Mouse (Mus musculus): Measurements from ENCODE around the gene Nepn.
"Not testable (repeated sequence)": the region's sequence is repeated elsewhere in the genome, so short reads cannot be mapped to it uniquely, and the experiment has no call there.

Gene Nepn

DNA sequence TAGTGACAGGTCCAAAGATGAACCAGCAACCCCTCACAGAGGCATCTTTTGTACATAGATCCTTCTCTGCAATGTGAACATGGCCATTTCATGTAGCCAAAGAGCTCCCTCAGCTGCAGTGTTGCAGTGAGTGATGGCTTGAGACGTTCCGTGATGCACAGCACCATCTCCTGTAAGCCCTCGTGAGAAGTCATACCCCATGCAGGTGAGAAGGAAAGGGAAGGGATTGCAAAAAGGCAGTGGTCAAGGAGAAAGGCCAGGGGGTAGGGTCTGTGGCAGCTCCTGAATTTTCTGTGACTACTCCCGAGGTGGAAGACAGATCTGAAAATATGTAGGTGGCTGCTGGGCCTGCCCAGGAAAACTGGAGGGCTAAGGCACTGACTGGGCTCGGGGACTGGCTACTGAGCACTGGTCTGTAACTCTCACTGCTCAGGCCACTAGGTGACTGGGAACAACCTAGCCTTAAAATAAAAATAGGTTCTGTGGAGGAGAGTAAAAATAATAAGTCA lies at the start of gene Nepn:
Gene Nepn, plus strand, starts transcription at position 51 of the 509 bp plus-strand sequence.
- no peak for DNase-seq (ENCODE audit: low spot score in 2 of 2)

- DNase-seq (ENCODE audit: low spot score in 2 of 2), result not testable (repeated sequence)
Observed at GRCm38 (mm10) chr10:52343324-52343723, 45.4 kb upstream of the Nepn start.

- no peak for DNase-seq (ENCODE audit: low spot score in 2 of 2)
Observed at GRCm38 (mm10) chr10:52353184-52353583, 35.6 kb upstream of the Nepn start.

DNA sequence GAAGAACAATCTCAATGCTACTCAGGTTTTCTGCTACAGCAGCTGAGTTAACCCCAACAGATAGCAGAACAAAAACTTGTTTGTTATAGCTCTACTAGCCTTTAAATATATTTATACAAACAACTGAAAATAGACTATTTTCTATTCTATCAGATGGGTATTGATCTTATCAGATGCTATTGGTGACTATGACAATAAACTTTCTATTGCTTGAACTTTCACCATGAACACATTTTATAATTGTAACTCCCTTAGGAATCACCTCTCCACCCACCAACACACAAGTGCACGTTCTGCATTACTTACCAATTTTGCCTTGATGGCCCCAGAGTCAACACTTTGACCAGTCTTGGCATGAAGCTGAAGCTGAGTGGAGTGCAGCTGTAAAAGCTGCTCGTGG lies 30.3 kb upstream of the Nepn start, which contains the start of gene Gm26741:
Gene Gm26741, plus strand, starts transcription at position 301 of the 400 bp plus-strand sequence.
- no peak for DNase-seq (ENCODE audit: low spot score in 2 of 2)

DNA sequence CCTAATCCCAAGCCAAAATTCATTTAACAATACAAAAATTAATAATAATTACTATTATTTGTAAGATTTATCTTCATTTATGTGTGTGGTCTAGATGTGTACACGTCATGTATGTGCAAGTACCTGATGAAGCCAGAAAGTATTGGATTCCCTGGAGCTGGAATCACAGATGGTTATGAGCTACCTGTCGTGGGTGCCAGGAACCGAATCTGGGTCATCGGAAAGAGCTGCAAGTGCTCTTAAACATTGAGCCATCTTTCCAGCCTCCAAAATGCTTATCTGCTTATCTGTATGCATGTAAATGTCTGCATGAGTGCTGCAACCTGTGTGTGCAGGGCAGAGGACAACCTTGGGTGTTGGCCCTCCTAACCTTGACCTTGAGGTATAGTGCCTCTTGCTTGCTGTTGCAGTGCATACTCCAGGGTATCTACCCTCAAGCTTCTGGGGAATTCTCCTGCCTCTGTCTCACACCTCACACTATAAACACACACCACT lies 28.5 kb upstream of the Nepn start:
- DNase-seq (ENCODE audit: low spot score in 2 of 2), result no peak

DNA sequence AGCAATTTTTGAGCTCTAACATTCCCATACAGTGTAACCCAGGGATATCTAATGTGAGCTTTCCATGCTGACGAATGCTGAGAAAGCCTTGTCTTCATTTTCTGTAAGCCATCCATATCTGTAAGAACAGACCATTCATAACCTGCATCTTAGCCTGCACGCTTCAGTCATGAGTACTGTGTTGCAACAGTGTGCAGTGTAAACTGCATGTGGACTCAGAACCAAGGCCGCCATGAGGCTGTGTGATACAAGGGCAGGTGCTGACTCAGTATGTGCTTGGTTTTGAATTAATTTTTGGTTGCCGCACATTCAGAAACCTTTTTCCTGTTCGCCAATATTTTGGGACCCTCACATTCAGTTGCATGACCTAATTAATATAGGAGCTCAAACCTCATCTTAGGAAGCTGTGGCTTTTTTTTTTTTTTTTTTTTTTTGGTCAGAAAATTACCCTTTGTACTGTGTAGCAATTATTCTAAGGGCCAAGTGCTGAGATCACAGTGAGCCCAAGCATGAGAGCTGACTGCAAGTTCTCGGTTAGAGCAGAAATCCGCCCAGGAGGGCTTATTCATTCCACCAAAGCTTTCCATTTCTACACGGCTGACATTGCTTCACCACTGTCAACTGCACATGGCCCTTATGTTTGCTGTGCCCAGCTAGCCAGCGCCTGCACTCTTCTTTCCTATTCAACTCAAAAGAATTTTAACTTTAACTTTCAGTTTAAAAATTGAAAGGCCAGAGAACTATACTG lies 27.7 kb upstream of the Nepn start:
- DNase-seq (ENCODE audit: low spot score in 2 of 2), result no peak

GRCm38 (mm10) chr10:52368376-52368775 lies 20.4 kb upstream of the Nepn start:
- DNase-seq (ENCODE audit: low spot score in 2 of 2), result no peak

DNA sequence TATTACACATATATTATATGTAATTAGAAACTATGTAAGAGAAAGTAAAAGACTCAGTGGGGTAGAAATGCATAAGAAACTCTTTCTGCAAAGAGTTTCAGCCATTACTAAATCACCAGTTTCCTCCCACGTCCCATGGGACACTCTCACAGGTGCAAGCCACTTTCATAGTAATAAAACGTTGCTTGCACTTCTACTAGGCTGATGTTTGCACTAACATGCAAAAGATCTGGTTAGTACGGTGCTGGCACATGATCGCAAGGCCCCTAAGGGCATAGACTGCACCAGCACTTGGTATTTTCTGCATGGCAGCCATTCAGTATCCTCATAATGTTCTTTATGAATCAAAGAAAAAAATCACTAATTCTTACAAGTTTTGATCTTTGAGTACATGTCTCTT lies 14.9 kb upstream of the Nepn start:
- no peak for DNase-seq (ENCODE audit: low spot score in 2 of 2)

DNA sequence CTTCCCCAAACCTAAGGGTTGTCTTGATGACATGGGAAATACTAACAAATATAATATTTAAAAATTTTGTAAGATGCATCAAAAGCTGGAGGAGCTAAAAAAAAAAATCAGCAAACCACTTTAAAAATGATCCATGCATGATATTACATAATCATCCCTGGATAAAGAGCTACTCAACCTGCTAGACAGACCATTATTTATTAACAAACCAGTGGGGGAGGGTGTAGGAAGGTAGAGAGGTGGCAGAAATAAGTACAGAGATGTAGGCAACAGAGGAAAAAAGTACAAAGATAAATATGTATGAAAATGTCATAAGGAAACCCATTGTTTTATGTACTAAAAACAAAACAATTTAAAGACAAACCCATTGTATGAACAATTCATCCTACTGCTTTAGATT lies 14.1 kb upstream of the Nepn start:
- no peak for DNase-seq (ENCODE audit: low spot score in 2 of 2)

DNA sequence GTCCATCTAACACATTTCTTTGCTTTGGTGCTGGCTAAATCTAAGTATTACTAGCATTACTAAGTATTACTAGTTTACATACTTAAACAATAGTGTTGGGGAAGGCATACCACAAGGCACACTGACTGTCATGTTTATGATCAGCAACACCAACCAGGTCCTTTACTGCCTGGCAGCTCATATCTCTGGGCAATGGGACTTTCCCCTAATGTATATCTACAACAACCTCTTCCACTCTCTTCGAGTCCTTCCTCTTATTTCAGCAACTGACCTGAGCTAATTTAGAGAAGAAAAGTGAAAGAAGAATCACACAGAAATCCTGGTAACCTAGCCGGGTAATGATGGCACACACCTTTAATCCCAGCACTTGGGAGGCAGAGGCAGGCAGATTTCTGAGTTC lies 12.3 kb upstream of the Nepn start:
- no peak for DNase-seq (ENCODE audit: low spot score in 2 of 2)

- no peak for DNase-seq (ENCODE audit: low spot score in 2 of 2)
Observed at GRCm38 (mm10) chr10:52377813-52378212, 11.0 kb upstream of the Nepn start.

DNA sequence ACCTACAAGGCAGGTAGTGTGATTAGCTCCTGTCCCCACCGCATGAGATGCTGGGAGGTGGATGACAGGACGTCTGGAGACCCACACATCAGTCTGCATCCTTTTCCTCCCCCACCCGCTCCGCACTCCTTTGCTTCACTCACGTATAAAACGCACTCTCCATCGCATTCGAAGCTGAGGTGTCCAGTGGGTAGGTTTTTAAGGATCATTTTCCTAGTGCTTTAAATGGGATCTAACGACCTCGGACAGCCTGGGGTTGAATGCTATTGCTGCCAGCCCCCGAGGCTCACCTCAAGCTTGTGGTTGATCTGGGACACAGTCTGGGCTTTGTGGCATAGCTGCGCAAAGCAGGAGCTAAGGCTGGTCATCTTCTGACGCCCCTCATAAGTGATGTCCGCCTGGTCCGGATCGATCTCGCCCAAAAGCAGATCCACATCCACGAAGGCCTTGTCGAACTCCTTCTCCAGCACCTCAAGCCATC lies 7.4 kb upstream of the Nepn start:
- no peak for DNase-seq (ENCODE audit: low spot score in 2 of 2)

DNA sequence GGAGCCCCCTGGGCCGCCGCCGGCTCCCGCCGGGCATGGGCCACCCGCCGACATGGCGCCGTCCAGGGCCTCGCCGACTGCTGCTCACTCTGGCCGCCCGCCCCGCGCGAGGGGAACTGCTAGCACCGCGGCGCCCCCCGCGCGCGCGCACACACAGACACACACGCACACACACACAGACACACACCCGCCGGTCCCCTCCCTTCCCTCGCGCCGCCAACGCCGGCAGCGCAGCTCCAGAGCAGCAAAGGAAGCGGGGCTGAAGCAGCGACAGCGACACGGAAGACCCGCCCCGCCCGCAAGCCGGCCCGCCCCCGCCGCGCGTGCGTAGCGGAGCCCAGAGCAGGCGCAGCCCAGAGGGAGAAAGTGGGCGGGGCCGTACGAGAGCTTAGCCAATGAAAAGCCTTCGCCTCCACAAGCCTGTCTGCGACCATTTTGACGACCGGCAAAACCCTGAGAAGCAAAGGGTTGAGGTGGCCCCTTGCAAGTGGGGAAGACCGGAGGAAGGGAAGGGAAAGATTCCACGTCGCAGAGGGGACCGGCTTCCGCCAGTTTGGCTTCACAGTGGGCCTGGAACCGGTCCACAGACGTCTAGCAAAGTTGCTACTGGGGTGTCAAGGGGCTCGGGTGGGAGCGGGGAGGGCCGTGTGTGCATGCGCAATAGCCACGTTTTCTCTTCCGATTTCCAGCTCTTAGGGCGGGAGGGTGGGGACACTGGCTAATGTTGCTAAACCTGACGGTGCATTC lies 6.8 kb upstream of the Nepn start, which contains the start of gene Gopc:
Gene Gopc, minus strand, starts transcription at position 280 of the 747 bp plus-strand sequence.
- peak; percentile 95 to 96 for DNase-seq (ENCODE audit: low spot score in 2 of 2)

DNA sequence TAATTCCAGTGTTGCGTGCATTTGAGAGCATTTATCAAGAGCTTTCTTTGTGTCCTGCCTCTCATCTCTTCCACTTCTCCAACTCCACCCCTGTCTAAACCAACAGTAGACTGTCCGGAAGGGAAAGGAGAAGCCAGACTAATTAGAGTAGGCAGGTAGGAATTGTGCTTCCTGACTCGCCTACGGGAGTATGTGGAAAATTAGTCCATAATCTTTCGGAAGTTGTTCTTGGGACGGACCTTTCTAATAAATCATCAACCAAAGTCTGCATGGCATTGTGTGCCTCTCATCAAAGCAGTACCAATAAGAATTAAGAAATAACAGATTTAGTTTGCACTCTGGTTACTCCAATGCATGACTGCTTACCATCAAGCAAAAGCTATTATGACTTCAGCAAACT lies 5.8 kb upstream of the Nepn start:
- no peak for DNase-seq (ENCODE audit: low spot score in 2 of 2)

DNA sequence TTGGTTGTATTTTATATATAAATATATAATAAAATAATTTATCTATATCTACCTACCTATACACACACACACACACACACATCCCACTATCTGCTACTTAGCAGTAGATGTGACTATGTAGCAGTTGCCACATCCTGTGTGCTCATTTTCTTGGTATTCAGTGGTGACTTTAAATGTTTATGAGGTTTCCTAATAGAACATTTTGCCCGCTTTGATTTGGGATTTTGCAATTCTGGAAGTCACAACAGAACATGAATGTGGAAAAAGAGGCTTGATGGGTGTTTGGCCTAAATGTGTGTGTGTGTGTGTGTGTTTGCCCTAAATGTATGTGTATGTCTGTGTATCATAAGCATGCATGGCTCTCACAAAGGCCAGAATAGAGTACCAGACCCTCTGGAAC lies 5.2 kb upstream of the Nepn start:
- DNase-seq (ENCODE audit: low spot score in 2 of 2), result no peak

- peak; percentile 23 to 36 for DNase-seq (ENCODE audit: low spot score in 2 of 2)
Observed at GRCm38 (mm10) chr10:52384823-52385610, 3.8 kb upstream of the Nepn start.

DNA sequence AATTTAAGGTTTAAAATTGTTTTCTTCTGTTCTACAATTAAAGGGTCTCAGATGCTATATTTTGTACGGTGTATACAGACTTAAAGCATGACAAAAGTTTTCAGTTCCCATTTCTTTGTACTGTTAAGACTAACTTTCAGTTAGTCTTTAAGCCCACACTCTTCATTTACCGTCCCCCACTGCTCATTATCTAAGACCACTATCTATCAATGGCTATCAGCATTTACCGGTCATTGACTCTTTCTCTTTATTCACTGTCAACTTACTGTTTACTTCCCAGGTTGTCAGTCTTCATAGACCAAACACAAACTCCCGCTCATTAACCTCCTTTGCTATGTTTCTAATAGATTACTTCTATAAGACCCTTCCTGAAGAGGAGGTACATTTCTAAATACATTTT lies 1.6 kb upstream of the Nepn start:
- no peak for DNase-seq (ENCODE audit: low spot score in 2 of 2)

DNA sequence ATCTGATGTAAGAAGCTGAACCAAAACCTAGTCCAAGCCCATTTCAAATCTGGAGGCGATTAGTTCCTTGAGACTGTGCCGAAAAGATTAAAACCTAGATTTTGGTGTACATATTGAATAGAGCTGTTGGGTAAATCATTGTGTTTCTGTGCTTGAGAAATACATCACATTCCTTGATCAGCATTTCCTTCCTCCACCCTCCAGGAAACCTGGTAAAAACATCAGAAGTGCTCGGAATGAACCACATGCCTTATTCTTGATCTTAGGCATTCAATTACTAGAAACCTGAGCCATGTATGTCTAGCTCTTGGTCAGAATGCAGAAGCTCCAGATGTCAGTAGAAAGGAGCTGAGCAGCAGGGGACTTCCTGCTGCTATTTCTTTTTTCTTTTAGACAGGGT lies 666 bp downstream of the Nepn start:
- no peak for DNase-seq (ENCODE audit: low spot score in 2 of 2)

DNA sequence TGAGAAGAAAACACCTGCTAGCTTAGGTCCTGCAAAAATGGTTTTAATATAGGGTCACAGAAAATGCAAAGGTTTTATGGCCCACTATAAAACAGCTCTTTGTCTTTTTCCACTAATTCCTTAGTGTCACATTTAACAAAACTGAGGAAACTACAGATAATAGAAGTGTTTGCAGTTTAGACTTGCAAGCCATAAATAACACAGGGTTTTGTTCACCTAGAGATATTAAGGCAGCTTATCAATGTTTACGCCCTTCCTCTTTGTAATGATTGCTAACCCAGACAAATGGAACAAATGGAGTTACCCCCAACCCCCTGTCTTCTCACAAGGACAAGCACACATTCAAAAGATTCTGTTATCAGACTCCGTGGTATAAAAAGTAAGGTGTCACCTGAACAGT lies 2.4 kb downstream of the Nepn start:
- no peak for DNase-seq (ENCODE audit: low spot score in 2 of 2)

- DNase-seq (ENCODE audit: low spot score in 2 of 2), result no peak
Observed at GRCm38 (mm10) chr10:52396647-52397046, 7.9 kb downstream of the Nepn start.

- DNase-seq (ENCODE audit: low spot score in 2 of 2), result no peak
Observed at GRCm38 (mm10) chr10:52398715-52399114, 9.9 kb downstream of the Nepn start.

GRCm38 (mm10) chr10:52399722-52400121 lies 10.9 kb downstream of the Nepn start:
- DNase-seq (ENCODE audit: low spot score in 2 of 2), result no peak

Measured in urinary bladder, postnatal 36 days (tissue).